Mouse (Mus musculus): Measurements from ENCODE around the gene Myl6b.

Myl6b gene

GRCm38 (mm10) chr10:128498590-128498989 lies at the start of gene Myl6b:
Gene Myl6b, minus strand, starts transcription at chr10:128498685.
- peak; percentile 95 for DNase-seq (ENCODE audit: low read depth)

GRCm38 (mm10) chr10:128547361-128548032 lies 49.0 kb upstream of the Myl6b start, which contains the start of gene Zc3h10:
Gene Zc3h10, minus strand, starts transcription at chr10:128547774.
- DNase-seq (ENCODE audit: low read depth), result peak; percentile 97

- DNase-seq (ENCODE audit: low read depth), result no peak
These were observed 48.3 kb upstream of the Myl6b start for GRCm38 (mm10) chr10:128546787-128547186.

- DNase-seq (ENCODE audit: low read depth), result peak; percentile 65
These were observed 47.9 kb upstream of the Myl6b start for GRCm38 (mm10) chr10:128546361-128546760.

GRCm38 (mm10) chr10:128545570-128545898 lies 47.0 kb upstream of the Myl6b start:
- no peak for DNase-seq (ENCODE audit: low read depth)

GRCm38 (mm10) chr10:128544674-128545569 lies 46.4 kb upstream of the Myl6b start:
- no peak for DNase-seq (ENCODE audit: low read depth)

GRCm38 (mm10) chr10:128544151-128544657 lies 45.7 kb upstream of the Myl6b start:
- DNase-seq (ENCODE audit: low read depth), result no peak

GRCm38 (mm10) chr10:128543100-128543499 lies 44.6 kb upstream of the Myl6b start:
- DNase-seq (ENCODE audit: low read depth), result no peak

GRCm38 (mm10) chr10:128538340-128538870 lies 39.9 kb upstream of the Myl6b start:
- no peak for DNase-seq (ENCODE audit: low read depth)

- peak; percentile 97 for DNase-seq (ENCODE audit: low read depth)
These were observed 37.9 kb upstream of the Myl6b start for GRCm38 (mm10) chr10:128536266-128536940.

- no peak for DNase-seq (ENCODE audit: low read depth)
These were observed 37.3 kb upstream of the Myl6b start for GRCm38 (mm10) chr10:128535624-128536265.

- no peak for DNase-seq (ENCODE audit: low read depth)
These were observed 36.7 kb upstream of the Myl6b start for GRCm38 (mm10) chr10:128535206-128535605.

- DNase-seq (ENCODE audit: low read depth), result no peak
These were observed 28.2 kb upstream of the Myl6b start for GRCm38 (mm10) chr10:128526366-128527356.

- DNase-seq (ENCODE audit: low read depth), result peak; percentile 99
These were observed 27.3 kb upstream of the Myl6b start, which contains the start of gene Esyt1 for GRCm38 (mm10) chr10:128525671-128526308. Gene Esyt1, minus strand, starts transcription at chr10:128525871.

GRCm38 (mm10) chr10:128524732-128525662 lies 26.5 kb upstream of the Myl6b start:
- no peak for DNase-seq (ENCODE audit: low read depth)

- DNase-seq (ENCODE audit: low read depth), result no peak
These were observed 25.7 kb upstream of the Myl6b start for GRCm38 (mm10) chr10:128524111-128524731.

- DNase-seq (ENCODE audit: low read depth), result no peak
These were observed 23.9 kb upstream of the Myl6b start for GRCm38 (mm10) chr10:128522351-128522750.

GRCm38 (mm10) chr10:128520591-128520990 lies 22.1 kb upstream of the Myl6b start:
- DNase-seq (ENCODE audit: low read depth), result no peak
